Mouse (Mus musculus) lung, adult 18-20 months (tissue): ENCODE results near the gene Rasef.
"Not testable (repeated sequence)": the region's sequence is repeated elsewhere in the genome, so short reads cannot be mapped to it uniquely, and the experiment has no call there.

Experiments
- DNase-seq, 2 experiments: peaks; one replicate each; pipeline ENCODE4 v3.0.0; 2022; ENCODE audit warnings: mixed read lengths in 2 of 2

Rasef gene

DNA sequence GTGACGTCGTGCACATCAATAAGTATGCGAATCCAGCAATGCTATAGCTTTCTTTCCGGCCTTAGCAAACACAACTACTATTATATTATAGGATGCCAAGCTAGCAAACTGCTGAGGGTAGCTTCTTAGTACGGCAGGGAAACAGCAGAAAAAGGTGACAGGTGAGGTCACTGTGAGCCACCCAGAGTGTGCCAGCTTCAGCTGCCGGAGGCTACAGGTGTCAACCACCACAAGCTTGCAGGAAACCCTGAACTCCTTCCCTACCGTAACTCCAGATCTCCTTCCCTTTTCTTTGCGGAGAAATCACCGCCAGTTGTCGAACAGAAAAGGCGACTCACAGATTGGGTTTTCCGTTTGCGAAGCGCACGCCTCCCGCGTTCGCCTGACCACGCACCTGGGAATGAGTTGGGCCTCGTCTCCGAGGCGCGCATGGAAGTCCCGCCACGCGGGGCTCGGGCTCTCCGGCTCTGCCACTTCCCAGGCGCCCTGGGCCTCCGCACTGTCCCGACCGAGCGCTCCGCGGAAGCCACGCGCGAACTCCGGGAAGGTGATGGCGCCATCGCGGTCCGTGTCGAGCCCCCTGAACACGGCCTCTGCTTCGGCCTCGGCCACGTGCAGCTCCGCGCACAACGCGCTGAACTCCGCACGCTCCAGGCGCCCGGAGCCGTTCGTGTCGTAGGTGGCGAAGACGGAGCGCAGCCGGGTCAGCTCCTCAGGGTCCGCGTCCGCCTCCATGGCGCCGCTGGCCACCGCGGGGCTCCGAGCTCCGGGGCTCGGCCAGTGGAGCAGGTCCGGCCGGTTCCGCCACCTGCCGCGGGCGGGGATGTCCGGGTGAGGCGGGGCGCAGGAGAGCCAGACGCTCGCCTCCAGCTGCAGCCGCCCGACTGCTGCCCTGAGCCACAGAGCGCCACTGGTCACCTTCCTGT is at the start of gene Rasef:
Rasef (minus strand) TSS at position 735 of the 926 bp plus-strand sequence.
- peak; percentile 83 to 89 for DNase-seq

GRCm38 (mm10) chr4:73826587-73826986 is 35.8 kb upstream of the Rasef start:
- DNase-seq = peak in 1 of 2 experiments; percentile 28

- no peak for DNase-seq
Observed at GRCm38 (mm10) chr4:73791186-73791540, 369 bp upstream of the Rasef start.

DNA sequence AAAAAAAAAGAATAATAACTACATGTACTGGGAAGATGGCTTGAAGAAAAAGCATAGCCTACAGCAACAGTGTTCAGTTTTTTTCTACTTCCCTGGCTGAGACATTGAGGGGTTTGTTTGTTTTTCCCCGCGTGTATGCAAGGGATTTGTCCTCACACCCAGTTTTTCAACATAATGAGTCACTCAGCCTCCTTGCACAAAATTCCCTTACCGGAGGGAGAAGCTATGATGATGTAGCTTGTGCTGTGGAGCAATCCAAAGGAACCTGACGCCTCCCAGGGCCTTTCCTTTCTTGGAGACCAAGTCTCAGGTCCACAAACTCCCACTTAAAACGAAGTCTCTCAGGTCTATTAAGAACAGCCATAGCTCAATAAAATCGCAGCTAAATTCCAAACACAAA is 1.3 kb downstream of the Rasef start:
- DNase-seq = peak; percentile 16 to 57

DNA sequence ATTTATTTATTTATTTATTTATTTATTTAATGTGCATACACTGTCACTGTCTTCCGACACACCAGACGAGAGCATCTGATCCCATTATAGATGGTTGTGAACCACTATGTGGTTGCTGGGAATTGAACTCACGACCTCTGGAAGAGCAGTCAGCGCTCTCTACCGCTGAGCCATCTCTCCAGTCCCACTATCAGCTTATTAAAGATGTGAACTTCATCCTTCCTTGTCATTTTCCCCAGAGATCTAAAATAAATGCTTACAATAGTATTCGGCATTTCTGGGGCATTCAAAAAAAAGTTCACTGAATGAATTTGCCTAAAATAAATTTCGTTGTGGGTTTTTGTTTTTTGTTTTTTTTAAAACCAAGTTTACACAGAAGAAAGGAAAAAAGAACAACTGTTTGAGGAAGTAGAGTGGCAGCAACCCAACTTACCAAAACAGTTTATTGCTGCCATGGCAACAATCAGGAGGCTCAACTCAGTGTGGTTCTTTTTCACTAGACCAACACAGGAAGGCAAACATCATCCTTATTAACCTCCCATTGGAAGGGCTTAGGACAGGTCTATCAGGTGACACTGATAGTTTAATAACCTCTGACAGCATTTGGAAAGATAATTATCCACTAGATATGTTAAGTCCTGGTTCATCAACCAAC is 2.6 kb downstream of the Rasef start:
- peak; percentile 34 to 64 for DNase-seq

DNA sequence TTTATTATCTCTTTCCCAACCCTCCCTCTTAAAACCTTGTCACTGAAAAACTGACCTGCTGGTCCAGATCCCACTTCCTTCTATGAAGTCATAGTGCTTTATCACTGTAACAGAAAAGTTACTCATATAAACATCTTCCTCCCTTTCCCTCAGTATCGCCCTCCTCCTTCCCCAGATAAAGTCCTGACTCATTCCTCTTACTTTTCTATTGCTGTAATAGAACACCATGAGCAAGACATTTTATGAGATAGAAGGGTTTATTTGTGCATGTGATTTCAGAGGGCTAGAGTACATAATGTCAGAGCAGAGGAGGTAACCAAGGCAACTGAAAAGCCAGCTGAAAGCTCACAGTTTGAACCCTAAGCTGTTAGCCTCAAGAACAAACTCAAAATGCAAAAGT is 6.6 kb downstream of the Rasef start:
- no peak for DNase-seq

DNA sequence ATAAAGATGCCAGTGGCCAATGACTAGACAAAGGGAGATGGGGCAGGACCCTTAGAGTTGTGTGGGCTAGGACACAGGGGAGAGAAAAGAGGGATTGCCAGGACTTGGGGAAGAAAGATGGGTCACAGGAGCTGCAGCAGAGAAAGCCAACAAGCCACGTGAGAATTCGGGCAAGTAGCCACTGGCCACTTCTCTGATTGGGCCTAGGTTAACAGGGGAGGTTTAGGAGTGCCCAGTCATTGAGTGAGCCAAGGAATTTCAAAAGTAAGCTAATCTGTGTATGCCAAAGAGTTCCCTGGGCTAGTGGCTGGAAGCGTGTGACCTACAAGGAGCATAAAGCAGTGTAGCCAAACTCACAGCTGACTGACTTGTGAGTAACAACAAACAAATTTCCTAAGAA is 9.7 kb downstream of the Rasef start:
- DNase-seq = peak; percentile 77 to 80

DNA sequence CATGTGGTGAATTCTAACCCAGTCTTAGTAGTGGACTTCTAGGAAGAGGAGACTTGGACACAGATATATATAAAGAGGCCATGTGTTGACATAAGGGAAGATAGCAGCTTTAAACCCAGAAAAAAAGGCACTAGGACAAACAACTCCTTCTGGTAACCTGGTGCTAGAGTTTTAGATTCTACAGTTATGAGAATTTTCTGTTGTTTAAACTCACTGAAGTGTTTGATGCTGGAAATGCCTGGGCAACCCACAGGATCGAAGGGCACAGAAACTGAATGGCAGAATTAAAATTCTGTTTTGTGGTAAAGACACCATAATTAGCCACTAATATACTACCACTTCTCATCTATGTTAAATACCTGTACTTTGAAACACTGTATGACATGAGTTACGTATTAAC is 15.5 kb downstream of the Rasef start:
- no peak for DNase-seq

DNA sequence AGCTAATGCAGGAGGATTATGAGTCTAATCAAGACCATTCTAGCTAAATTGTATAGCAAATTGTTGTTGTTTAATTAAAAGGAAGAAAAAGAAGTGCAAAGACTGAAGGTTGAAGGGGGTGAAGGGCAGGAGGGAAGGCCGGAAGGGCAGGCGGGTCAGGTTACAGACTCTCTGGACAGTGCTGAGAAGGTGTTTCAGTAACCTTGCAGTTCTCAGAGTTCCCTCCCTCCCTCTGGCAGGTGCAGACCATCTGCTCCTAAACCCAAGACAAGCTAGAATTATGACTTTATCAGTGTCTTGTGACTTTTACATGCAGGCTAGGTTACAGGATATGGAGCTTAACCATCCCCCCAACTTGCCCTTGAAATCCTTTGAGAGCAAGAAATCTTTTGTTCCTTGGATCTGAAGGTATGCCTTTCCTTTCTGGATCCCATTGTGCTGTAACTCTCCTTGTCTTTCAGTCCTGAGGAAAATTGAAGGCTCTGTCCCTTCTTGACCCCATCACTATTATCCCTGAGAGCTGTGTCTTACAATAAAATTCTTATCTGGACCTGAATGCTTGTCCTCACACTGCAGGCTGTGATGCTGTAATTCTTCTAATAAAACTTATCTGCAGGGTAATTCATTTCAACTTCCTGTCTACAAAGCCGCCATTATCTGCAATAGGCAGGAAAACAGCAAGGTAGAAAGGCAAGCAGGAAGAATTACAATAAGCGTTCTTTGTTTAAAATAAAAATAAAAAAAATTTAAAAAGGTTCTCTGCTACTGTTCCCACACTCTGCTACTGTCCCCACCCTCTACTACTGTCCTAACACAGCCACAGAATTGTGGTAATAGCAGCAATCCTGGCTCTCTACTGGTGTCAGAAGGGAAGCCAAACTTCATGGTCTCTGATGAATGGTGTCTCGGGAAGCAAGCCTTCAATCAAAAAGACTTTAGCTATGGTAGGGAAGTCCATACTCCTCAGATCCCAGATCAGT is 16.7 kb downstream of the Rasef start:
- no peak for DNase-seq

GRCm38 (mm10) chr4:73772028-73772427 is 18.8 kb downstream of the Rasef start:
- DNase-seq = no peak

DNA sequence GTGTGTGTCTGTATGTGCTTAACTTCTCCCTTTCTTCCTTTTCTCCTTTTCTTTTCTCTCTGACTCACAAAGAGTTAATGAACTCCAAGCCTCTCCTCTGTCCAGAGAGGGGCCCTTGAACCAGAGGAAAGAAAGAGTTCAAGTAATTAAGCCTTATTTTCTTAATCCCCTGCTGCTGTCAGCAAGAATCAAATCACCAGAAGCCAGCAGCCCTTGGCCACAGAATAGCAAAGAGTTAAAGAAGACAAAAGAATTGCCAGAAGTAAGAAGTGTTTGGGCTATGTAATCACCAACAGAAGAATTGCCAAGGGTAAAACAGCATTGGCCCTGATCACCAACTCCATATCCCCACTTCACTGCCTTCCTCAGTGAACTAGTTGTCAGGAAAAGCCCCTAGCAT is 20.2 kb downstream of the Rasef start:
- no peak for DNase-seq

DNA sequence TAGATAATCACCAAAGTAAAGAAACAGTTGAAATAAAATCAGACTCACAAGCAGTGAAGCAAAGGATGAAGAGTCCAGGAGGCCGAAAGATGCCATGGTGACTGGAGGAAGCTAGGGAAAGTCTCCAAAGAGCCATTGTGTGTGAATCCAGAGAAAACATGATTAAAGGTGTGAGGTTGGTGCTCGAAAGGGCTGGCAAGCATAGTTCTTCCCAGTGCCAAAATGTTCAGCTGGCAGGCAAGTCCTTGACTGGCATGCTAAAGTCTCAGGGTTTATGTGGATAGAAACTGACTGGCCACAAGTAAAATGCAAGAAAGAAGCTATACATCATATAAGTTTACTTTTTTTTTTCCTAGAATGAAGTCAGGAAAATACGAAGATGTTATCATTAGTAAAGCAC is 22.6 kb downstream of the Rasef start:
- no peak for DNase-seq

DNA sequence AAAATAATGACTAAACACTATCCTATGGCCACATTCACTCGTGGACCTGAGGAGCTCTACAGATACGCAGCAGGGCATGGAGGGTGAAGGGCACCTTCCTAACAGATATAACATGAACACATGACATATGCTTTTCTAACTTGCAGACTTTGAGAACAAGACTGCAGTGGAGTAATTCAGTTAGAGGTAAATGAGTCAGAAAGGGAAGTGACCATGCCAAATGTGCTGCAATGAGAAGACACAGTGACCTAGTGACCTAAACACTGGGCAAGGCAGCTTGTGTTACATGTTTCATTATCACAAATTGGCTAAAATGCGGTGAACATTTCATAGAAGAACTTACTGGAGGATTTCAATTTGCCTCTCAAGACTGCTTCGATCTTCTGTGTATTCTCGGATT is 42.6 kb downstream of the Rasef start:
- DNase-seq = no peak

- no peak for DNase-seq
Observed at GRCm38 (mm10) chr4:73739439-73739838, 51.4 kb downstream of the Rasef start.

DNA sequence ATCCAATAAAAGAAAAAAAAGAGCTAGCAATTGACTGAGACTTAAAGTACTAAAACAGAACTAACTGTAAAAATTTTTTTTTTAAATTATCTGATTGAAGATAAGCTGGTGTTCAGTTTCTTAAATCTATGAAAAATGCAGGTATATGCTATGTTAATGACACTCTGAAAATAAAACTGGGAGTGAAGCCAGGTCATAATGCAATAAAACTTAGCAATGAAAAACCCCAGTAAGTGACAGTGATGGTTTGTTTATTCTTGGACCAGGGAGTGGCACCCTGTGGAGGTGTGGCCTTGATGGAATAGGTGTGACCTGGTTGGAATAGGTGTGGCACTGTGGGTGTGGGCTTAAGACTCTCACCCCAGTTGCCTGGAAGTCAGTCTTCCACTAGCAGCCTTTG is 71.0 kb downstream of the Rasef start:
- DNase-seq = no peak

GRCm38 (mm10) chr4:73718761-73719160 is 72.0 kb downstream of the Rasef start:
- DNase-seq = no peak

- not testable (repeated sequence) for DNase-seq
Observed at GRCm38 (mm10) chr4:73683216-73683615, 107.6 kb downstream of the Rasef start, which contains the start of gene Gm428. Gene Gm428, plus strand, starts transcription at chr4:73683516.

GRCm38 (mm10) chr4:73668054-73668453 is 122.7 kb downstream of the Rasef start, which contains the start of gene Gm11239:
Gene Gm11239, plus strand, starts transcription at chr4:73668354.
- DNase-seq = not testable (repeated sequence)
